Mouse (Mus musculus) left cerebral cortex, postnatal 10 days (tissue): ENCODE data around the gene Atg10. TPM values are rescaled to one million over a fixed set of nuclear protein-coding genes. Genes with fewer than 3 reads are reported as not detected.

Experiments
- DNase-seq, 2 experiments: peaks; one replicate each; pipeline ENCODE4 v3.0.0; 2021 to 2022; ENCODE audit warnings: low spot score in 2 of 2, mixed read lengths in 1 of 2; ENCODE audit errors: extremely low spot score in 1 of 2
- intact Hi-C: fragments of 180-260 bp; cut with DNase I; formaldehyde crosslinking; loops from one replicate; pipeline ENCODE4 v1.15.1; 2025
- total RNA-seq, 2 experiments: library from RNA; stranded (reverse); gene quantifications; 2 replicates each; pipeline ENCODE4 v1.2.3; 2021

Atg10 gene
- total RNA-seq, 2 experiments from 2014 or later, result 11.9 to 14.8 TPM

DNA sequence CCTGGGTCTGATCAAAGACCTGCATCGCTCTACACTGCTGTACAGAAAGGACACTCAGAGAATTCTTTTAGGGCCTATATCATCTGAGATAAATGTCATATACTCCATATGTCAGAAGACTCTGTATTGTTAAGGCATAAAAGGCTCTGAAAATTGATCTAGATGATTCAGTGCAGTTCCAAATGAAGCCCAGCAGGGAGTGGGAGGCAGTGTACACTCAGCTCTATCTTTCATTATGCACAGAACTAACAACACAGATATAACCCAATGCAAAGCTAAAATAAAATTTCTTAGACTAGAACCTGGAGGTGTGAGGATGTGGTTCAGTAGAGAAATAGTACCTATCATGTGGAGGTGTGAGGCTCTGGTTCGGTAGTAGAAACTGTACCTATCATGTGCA is 151.4 kb downstream of the Atg10 start:
- DNase-seq, result no peak
- intact Hi-C loops, result no loop called here

DNA sequence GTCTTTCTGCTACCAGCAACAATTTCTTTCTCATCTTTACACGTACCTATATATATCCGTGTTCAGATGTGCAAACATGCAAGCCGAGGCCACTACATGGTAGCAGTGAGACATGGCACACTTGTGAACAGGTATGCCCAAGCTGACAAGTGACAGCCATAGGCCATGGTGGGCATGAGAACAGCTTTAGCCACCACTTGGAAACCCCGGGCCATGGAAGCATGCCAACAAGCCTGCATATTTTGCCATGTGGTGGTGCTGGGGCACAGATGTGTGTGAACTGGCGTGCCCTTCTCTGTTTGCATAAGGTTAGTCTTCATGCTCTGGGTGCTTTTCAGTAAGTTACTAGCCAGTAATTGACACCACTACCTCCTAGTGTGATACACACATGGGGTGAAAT is 162.9 kb downstream of the Atg10 start:
- intact Hi-C loops, result no loop called here
- no peak for DNase-seq

DNA sequence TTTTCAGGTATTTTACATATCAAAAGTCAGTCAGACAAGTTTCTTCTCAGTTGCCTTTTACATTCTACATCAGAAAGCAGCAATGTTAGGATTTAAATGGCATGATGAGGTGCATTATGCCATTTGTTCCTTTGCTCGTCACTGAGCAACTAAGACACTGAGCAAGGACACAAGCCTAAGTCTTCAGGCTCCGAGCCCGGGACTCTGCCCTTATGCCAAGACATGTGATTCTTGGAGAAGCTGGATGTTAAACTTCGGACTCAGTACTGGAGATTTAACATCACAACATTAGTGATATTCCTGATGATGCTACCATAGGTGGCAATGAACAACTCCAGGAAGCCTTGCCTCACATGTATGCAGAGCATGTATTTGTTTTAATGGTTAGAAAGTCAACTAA is 175.6 kb downstream of the Atg10 start:
- no peak for DNase-seq
- intact Hi-C loops, result loop anchor here (10.0 kb wide), 2 partner anchors 327 to 417 kb away; partner anchors contain the start of gene Ssbp2

DNA sequence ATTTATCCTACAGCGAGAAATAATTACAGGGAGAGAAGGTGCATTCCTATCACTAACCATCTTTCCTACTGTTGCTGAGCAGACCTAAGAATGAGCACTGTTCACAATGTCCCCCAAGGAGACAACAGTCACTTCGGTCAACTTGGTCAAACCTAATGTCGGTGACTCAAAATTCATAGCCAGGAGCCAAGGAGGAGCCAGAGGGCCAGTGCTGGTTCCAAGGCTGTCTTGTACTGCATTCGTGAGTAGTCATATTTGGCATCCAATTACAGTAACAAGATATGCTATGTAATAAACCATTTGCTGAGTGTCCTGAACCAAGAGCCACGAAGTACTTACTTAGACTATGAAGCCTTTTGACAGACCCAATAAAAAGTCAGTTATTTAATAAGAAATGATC is 176.9 kb downstream of the Atg10 start:
- intact Hi-C loops, result loop anchor here (10.0 kb wide), 2 partner anchors 328 to 418 kb away; partner anchors contain the start of gene Ssbp2
- DNase-seq, result no peak

DNA sequence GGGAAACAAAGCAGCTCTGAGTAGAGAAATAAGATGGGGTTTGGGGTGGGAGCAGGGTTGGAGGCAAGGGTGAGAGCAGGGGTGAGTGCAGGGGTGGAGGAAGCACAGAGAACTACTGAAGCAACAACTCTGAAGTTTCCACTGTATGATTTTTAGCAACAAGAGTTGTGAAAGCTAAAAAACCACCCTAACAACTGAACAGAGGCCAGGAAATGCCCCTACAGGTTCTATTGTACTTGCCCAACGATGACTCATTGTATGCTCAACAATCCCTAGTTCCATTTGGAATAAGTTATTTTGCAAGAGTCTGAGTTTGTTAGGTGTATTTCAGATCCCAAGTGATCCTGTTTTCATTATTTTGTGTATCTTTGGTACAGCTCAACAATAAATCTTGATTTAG is 182.5 kb downstream of the Atg10 start:
- DNase-seq, result no peak
- intact Hi-C loops, result loop anchor here (10.0 kb wide), 2 partner anchors 334 to 424 kb away; partner anchors contain the start of gene Ssbp2

DNA sequence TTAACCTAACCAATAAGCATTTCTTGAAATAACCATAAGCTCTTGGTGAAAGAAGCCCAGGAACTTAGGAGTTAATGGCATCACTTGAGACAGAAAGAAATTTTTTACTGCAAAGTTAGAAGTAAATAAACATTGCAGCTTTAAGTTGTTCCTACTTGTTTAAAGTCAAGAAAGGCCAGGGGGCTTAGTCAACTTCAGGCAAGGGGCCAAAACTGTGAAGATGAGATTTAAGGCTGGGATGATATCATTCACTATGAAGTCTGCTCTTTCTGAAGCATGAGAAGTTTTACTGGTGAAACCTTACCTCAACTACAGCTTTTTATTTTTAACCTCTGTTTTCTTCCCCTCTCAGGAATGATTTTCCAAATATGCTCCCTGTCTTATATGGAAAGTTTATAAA is 183.3 kb downstream of the Atg10 start:
- intact Hi-C loops, result loop anchor here (10.0 kb wide), 2 partner anchors 334 to 424 kb away; partner anchors contain the start of gene Ssbp2
- DNase-seq, result no peak

DNA sequence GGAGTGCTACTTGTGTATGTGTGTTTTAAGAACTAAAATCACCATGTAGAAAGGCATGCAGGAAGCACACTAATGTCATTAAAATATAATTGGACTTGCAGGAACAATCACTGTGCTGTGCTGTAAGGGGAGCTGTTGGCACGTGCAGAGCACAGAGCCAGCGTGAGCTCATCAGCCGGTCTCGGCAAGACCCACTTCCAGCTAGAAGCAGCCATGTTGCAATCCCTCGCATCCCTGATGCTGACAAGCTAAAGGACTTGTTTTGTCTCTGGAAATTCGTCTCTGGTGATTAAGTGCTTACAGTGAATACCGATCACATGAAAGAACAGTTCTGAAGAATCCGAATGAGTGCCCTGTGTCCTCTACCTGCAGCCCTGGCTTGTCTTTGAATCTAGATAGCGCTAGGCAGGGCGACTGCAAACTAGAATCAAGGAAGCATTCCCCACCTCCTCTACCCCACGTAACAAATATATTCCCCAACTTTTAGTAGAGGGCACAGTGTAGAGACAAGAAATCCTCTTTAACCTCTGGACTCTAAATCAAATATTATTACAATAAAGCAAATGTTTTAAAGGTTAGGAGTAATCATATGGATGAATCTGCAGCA is 184.5 kb downstream of the Atg10 start:
- intact Hi-C loops, result no loop called here
- DNase-seq, result peak; percentile 70 to 71

DNA sequence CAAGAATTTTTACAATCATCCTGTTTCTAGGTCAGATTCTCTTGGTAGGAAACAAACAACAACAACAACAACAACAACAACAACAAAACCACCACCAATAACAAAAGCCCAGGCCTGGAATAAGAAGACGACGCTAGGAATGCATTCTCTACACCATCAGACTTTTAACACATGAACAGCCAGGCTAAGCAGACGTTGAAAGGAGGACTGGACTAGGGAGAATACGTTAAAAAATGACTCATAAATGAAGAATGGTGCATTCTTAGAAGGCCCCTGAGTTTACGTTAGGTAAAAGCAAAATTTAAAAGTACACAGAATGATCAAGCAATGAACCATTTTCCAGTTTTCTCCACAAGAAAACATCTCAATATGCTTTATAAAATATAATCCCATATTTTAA is 185.1 kb downstream of the Atg10 start:
- DNase-seq, result no peak
- intact Hi-C loops, result no loop called here

DNA sequence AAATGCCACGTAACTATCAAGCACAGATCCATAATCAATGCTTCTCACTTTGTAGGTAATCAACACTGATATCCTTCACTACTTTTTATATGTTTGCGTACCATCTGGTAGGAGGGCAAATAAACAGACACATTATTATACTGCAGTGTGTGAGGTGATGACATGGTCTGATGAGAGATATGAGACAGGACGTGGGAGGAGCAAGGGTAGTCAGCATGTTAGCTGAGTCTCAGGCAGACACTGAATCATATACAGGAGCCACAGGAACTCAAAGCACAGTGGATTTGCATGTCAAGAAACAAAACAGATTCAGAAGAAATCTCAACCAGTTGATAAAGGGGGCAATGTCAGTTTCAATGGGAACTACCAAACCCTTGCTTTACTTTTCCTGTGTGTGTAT is 185.7 kb downstream of the Atg10 start:
- intact Hi-C loops, result no loop called here
- DNase-seq, result no peak

DNA sequence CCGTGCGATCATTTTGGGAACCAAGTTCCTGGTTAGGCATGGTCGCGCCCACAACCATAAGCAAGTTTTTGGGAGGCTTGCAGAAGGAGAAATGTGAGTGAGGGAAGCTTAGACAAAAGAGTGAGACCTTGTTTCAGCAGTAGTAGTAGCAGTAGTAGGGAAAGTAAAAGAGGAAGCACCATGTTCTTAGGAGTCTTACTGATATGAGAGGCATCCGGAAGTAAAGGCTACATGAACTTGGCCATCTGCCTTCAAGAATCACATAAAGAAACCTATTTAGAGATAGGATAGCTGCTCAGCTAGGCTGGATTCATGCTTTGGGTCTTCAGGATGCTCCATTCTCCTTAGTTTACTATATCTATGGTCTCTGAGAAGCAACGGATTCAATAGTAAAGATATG is 186.4 kb downstream of the Atg10 start:
- no peak for DNase-seq
- intact Hi-C loops, result no loop called here

DNA sequence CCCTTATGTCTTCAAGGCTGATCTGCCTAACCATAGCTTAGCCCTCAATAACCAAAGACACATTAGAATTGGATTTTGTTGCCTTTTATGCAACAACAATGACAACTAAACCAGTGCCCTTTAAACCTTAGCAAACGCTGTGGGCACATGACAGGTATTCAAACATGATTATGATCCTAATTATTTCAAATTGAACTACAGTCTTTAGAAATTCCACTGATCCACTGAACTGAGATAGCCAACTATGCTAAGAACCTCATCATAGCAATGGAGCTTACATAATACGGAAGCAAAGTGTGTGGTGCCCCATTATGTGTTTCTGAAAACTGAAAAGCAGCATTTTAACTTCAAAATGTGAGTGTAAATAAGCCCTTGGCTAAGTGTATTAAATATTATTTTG is 191.9 kb downstream of the Atg10 start:
- DNase-seq, result no peak
- intact Hi-C loops, result no loop called here

DNA sequence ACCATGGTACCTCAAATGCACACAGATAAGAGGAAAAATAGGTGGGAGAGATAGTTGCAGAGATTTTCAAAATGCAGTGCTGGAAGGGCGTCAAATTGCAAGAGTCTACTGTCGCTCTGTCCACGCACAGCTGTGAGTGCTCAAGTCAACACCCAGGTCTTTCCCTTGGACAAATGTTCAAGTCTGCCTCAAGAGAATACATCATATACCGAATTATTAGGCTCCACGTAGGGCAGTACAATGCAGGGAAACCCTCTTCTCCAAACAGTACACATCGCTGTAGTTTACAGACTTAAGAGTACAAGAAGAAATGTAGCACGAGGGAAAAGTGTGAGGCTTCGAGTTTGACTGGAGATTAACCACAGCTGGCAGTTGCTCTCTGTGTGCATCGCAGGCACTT is 200.3 kb downstream of the Atg10 start:
- no peak for DNase-seq
- intact Hi-C loops, result no loop called here

DNA sequence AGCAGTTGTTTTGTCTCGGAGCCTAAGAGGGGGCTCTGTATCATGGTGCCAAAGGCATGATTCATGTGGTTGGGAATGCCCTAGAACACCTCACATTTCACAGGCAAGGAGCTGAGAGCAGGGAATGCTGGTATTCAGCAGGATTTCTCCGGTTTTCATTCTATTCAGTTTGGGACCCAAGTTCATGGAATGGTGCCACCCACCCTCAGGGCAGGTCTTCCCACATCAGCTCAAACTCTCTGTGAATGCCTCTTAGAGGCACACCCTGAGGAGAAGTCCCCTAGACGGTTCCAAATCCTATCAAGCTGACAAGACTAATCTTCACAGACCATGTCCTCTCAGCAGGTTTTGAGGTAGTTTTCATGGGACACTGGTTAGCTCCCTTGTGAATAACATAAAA is 211.9 kb downstream of the Atg10 start:
- intact Hi-C loops, result no loop called here
- no peak for DNase-seq

DNA sequence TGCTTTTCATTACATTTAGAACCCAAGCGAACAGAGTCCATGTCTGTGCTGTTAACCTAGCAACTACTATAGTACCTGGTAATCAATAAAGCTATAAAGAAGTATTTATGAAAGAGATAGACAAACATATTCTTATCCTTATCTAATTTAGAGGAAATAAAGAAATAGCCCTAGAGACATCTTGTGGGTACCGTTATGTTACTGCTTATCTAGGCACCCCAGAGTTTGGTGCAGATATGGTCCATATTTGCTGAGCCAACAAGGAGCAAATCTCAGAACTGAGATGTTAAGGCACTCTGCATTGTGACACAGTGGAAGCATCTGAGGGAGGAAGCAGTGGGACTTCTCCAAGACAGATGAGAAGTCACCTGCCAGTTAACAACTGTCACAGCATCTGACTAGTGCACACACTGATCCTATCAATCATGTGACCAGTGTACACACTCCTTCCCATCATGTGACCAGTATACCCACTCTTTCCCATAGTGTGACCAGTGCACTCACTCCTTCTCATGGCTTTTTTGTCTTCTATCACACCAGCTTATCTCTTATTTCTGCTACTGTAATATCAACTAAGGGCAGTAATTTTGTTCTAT is 228.6 kb downstream of the Atg10 start:
- intact Hi-C loops, result no loop called here

DNA sequence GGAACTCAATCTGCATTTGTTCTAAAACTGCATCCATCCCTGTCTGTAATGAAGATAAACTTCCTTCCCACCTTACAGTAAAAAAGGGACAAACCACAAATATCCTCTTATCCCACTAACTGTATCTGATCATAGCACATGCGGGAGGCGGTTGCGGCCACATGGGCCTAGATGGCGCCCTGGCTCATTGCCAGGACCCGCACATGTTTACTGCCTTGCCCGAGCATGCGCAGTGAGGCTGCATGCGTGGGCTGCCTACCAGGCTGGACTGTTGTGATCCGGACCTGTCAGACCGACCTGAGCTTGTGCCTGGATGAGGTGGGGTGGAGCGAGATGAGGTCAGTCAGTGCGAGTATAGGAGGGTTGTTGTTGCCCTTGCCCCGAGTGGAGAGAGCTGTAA is 230.2 kb downstream of the Atg10 start:
- peak; percentile 4 to 45 for DNase-seq
- intact Hi-C loops, result no loop called here

More for the DNA sequence above, 228.6 kb downstream of the Atg10 start:
- DNase-seq, result no peak

DNA sequence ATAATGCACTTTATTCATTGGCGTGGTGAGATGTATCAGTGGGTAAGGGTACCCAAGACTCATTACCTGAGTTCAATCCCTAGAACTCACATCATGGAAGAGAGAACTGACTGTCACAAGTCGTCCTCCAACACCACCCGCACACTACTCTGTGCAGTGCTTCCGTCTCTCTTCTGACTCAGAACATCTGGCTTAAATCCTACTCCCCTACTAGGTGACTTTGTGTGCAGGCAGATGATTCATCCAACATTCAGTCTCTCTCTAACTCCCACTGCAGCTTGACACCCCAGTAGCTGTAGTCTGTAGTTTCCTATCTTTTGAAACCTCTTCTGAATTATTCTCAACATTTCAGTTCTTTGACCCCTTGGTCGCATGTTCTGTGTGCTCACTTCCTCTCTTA is 230.8 kb downstream of the Atg10 start:
- intact Hi-C loops, result no loop called here
- DNase-seq, result no peak

DNA sequence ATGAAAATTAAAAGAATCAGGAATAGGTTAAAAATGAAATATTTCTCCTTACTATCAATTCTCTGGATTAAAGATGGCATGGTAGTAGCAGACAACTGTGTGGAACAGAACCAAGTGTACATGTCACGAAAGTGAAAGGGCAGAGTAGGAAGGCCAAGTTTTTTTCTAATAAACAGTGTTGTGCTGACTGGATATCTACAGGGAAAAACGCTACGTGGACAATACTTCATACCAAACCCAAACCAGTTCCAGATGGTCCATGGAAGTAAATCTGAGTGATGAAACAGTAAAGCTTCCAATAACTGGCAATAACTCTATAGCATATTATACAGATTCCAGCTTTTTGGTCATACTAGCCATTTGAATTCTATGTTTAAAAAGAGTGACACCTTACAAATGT is 235.5 kb downstream of the Atg10 start:
- DNase-seq, result no peak
- intact Hi-C loops, result no loop called here

DNA sequence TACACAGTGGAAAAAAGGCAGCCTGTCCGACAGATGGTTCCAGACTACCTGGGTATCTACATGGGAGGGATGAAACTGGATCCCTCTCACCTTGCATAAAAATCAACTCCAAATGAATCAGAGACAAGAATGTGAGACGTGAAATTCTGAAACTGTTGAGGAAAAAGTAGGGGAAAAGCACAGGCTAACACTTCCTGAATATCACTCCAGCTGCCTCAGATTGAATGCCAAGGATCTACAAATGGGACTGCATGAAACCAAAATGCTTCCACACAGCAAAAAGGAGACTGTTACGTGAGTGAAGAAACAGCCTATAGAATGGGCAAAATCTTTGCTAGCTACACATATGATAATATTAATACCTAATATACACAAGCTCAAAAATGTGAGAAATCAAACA is 238.4 kb downstream of the Atg10 start:
- no peak for DNase-seq
- intact Hi-C loops, result no loop called here

DNA sequence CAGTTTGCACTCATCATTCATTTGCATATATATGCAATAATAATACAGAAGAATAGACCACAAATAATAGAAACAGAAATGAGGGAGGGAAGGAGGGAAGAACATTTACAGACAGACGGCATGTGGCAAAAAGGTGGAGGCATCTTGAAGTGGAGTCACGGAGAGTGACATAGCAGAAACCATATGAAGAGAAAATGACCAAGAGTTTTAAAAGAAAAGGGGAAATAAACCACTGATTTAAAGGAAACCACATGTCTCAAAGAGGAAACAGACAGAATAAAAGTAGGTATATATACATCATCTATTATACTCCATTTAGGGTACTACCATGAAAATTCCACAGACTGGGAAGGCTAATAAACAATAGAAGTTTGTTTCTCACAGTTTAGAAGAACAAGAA is 239.7 kb downstream of the Atg10 start:
- DNase-seq, result no peak
- intact Hi-C loops, result no loop called here

DNA sequence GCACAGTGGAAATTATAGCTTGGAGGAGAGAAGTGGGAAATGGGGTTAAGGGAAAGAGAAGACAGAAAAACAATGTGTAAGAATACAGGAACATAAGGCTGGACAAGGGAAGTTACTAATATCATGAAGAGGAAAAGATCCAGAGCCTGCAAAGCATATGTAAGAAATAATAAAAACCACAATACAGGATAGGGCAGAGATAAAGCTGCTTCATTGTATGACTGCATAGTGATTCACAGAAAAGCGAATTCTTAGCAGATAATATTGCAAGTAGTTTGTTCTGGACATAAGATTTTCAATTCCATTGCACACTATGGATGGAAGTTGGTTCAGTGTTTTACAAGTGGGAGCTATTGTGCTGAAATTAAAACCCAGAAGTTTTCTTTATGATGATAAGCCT is 242.0 kb downstream of the Atg10 start:
- intact Hi-C loops, result no loop called here
- no peak for DNase-seq
